Mouse (Mus musculus) thymus, postnatal 0 days (tissue): ENCODE data around the gene Supt6. TPM values are rescaled to one million over a fixed set of nuclear protein-coding genes. Genes with fewer than 3 reads are reported as not detected.
A peak's percentile ranks its signal among the peaks of the same experiment; 100 is the strongest.
"Not testable (repeated sequence)": the region's sequence is repeated elsewhere in the genome, so short reads cannot be mapped to it uniquely, and the experiment has no call there.

Experiments used
- DNase-seq: peaks from one replicate; pipeline ENCODE4 v3.0.0-alpha.2; 2015; ENCODE audit warnings: low spot score
- polyA plus RNA-seq: library from polyadenylated mRNA; unstranded; fragments of >200 nt; fragmentation: Nextera tagmentation; extraction: Ambion mirVana; gene quantifications from 2 replicates; pipeline ENCODE4 v1.2.1, GENCODE M21; 2015

The Supt6 gene
- 16.4 and 16.6 TPM in 2 replicates for polyA plus RNA-seq

- peak; percentile 92 for DNase-seq
Measured at GRCm38 (mm10) chr11:78245627-78246317, at the start of gene Supt6, which contains the start of gene Sdf2. Gene Supt6, minus strand, starts transcription at chr11:78245987. Gene Sdf2, plus strand, starts transcription at chr11:78245746.

- no peak for DNase-seq
Measured at GRCm38 (mm10) chr11:78294585-78294984, 48.8 kb upstream of the Supt6 start.

GRCm38 (mm10) chr11:78290654-78291053 is 44.9 kb upstream of the Supt6 start, which contains the start of gene BC030499:
Gene BC030499, plus strand, starts transcription at chr11:78290841.
- no peak for DNase-seq

- no peak for DNase-seq
Measured at GRCm38 (mm10) chr11:78289146-78289763, 43.5 kb upstream of the Supt6 start.

- DNase-seq: no peak
Measured at GRCm38 (mm10) chr11:78279586-78279985, 33.8 kb upstream of the Supt6 start.

GRCm38 (mm10) chr11:78278853-78279252 is 33.1 kb upstream of the Supt6 start:
- no peak for DNase-seq

GRCm38 (mm10) chr11:78276169-78276568 is 30.4 kb upstream of the Supt6 start:
- DNase-seq: not testable (repeated sequence)

- DNase-seq: no peak
Measured at GRCm38 (mm10) chr11:78275596-78275995, 29.8 kb upstream of the Supt6 start.

- no peak for DNase-seq
Measured at GRCm38 (mm10) chr11:78271986-78272385, 26.2 kb upstream of the Supt6 start.

- no peak for DNase-seq
Measured at GRCm38 (mm10) chr11:78265571-78265970, 19.8 kb upstream of the Supt6 start.

GRCm38 (mm10) chr11:78262550-78262949 is 16.8 kb upstream of the Supt6 start:
- DNase-seq: peak; percentile 78

- DNase-seq: peak; percentile 97
Measured at GRCm38 (mm10) chr11:78261380-78262352, 15.9 kb upstream of the Supt6 start, which contains the start of gene 2610507B11Rik. Gene 2610507B11Rik, plus strand, starts transcription at chr11:78261752.

GRCm38 (mm10) chr11:78260489-78261258 is 14.9 kb upstream of the Supt6 start:
- no peak for DNase-seq

GRCm38 (mm10) chr11:78256618-78257017 is 10.8 kb upstream of the Supt6 start:
- DNase-seq: no peak

- DNase-seq: no peak
Measured at GRCm38 (mm10) chr11:78247727-78248140, 1.9 kb upstream of the Supt6 start.

GRCm38 (mm10) chr11:78247012-78247348 is 1.2 kb upstream of the Supt6 start:
- DNase-seq: no peak

- no peak for DNase-seq
Measured at GRCm38 (mm10) chr11:78246318-78247011, 678 bp upstream of the Supt6 start.

- no peak for DNase-seq
Measured at GRCm38 (mm10) chr11:78245261-78245626, 543 bp downstream of the Supt6 start.

- no peak for DNase-seq
Measured at GRCm38 (mm10) chr11:78240193-78240857, 5.5 kb downstream of the Supt6 start.

- DNase-seq: no peak
Measured at GRCm38 (mm10) chr11:78231518-78231917, 14.3 kb downstream of the Supt6 start.
